Mouse (Mus musculus): ENCODE measurements around the gene Barhl2. TPM values are rescaled to one million over a fixed set of nuclear protein-coding genes. Genes with fewer than 3 reads are reported as not detected.

The Barhl2 gene
- not detected for polyA plus RNA-seq (2017; shearing (Covaris generic))

DNA sequence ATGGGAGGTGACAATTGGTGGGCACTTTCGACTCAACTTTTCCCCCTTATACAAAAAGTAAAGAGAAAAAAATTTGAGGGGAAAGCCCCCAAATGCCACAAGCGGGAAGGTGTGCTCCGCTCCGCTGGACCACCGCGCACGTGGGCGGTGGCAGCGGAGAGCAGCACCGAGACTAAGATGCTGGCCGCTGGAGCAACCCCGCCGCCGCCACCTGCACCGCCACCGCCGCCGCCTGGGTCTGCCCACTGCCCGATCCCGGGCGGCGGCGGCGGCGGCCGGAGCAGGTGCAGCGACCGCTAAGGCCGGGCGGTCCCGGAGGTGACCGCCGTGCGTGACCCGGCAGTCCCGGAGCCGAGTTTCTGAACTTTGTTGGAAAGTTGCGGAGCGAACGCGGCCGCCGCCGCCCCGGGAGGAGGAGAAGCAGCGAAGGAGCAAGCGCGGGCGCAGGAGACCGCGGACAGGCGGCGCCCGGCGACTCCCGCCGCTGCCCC lies at the start of gene Barhl2:
Barhl2 (minus strand) TSS at position 181 of the 491 bp plus-strand sequence.

Other genes starting within 250 kb of the Barhl2 start
- gene Gm17304, start 150.9 kb upstream of the Barhl2 start, polyA plus RNA-seq (2017; shearing (Covaris generic)) = not detected
- gene Zfp644, start 239.1 kb upstream of the Barhl2 start, polyA plus RNA-seq (2017; shearing (Covaris generic)) = 10 to 100 TPM; 64.1 to 75.6 TPM

Measured in activated CD4-positive, CD25-positive, alpha-beta regulatory T cell (primary cell).